Mouse (Mus musculus) left cerebral cortex, postnatal 25 days (tissue): ENCODE data around the gene Olfr1344. TPM values are rescaled to one million over a fixed set of nuclear protein-coding genes. Genes with fewer than 3 reads are reported as not detected.
"Not testable (repeated sequence)": the region's sequence is repeated elsewhere in the genome, so short reads cannot be mapped to it uniquely, and the experiment has no call there.

Experiments
- DNase-seq, 2 experiments: peaks; one replicate each; pipeline ENCODE4 v3.0.0; 2022; ENCODE audit warnings: low spot score in 2 of 2, mixed read lengths in 1 of 2
- intact Hi-C: fragments of 180-260 bp; cut with DNase I; formaldehyde crosslinking; loops from one replicate; pipeline ENCODE4 v1.15.1; 2025
- total RNA-seq, 2 experiments: library from RNA; stranded (reverse); gene quantifications; 2 replicates each; pipeline ENCODE4 v1.2.3; 2021

Gene Olfr1344
- total RNA-seq, result 1 to 10 TPM in 1 of 2 experiments, under 1 TPM in 1; 0.46 to 1.7 TPM

GRCm38 (mm10) chr7:6438388-6438787 is at the start of gene Olfr1344:
Gene Olfr1344, plus strand, starts transcription at chr7:6438688.
- intact Hi-C loops, result loop anchor here (5.0 kb wide), 1 partner anchor 149 kb away; no protein-coding TSS in a partner anchor
- DNase-seq, result no peak

GRCm38 (mm10) chr7:6388971-6389370 is 49.5 kb upstream of the Olfr1344 start:
- intact Hi-C loops, result no loop called here
- no peak for DNase-seq

- DNase-seq, result no peak
Observed at GRCm38 (mm10) chr7:6389449-6389848, 49.0 kb upstream of the Olfr1344 start.

DNA sequence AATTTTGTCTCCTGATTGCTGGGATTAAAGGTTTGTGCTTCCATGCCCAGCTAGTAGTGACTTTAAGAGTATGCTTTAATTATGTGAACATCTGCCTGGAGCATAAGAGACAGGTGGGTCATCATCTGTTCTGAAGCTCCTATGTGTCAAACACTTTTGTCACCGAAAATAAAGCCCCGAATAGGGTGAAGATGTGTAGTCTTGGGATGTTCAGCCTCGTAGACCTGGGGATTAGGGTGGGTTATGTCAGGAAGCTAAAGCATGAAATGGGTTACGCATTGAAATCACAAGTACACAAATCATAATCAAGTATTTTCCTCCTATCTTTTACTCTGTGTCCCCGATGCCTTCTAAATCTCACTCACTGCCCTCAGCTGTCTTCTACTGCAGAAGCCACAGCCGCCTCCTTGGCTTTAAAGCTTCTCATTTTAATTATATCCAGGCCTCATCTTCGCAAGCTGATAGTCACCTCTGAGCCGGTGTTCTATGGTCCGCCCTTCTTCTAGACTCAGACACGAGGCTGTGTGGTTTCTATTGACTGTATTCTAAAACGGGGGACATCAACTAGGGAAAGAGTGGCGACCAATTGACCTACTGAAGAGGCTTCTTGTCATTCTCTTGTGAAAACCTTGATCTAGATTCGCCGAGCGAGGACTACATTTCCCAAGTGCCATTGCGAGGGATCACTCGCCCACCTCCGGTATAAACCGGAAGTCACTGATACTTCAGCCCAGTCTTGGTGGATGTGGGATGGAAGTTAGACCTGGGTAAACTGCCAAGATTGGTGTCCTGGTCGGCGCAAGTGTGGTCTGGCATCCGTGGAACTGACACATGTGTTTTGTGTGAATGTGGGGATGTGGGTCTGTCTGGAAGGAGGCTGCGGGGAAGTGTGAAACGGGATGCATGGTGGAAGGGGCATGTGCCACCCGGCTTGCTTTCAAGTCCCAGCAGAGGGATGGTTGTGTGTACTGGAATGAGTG is 40.2 kb upstream of the Olfr1344 start, which contains the start of gene Smim17:
Gene Smim17 (plus strand): TSS at position 720 of the 980 bp plus-strand sequence.
- intact Hi-C loops, result no loop called here
- DNase-seq, result peak; percentile 78 to 88

More at GRCm38 (mm10) chr7:6389449-6389848, 49.0 kb upstream of the Olfr1344 start:
- intact Hi-C loops, result no loop called here

- DNase-seq, result peak; percentile 70 to 71
- intact Hi-C loops, result no loop called here
Observed at GRCm38 (mm10) chr7:6410043-6410442, 28.4 kb upstream of the Olfr1344 start, which contains the start of gene Gm20715. Gene Gm20715, plus strand, starts transcription at chr7:6410277.

- DNase-seq, result peak; percentile 24 to 37
- intact Hi-C loops, result no loop called here
Observed at GRCm38 (mm10) chr7:6414626-6415441, 23.7 kb upstream of the Olfr1344 start.

- intact Hi-C loops, result no loop called here
- no peak for DNase-seq
Observed at GRCm38 (mm10) chr7:6415442-6415787, 23.1 kb upstream of the Olfr1344 start.

DNA sequence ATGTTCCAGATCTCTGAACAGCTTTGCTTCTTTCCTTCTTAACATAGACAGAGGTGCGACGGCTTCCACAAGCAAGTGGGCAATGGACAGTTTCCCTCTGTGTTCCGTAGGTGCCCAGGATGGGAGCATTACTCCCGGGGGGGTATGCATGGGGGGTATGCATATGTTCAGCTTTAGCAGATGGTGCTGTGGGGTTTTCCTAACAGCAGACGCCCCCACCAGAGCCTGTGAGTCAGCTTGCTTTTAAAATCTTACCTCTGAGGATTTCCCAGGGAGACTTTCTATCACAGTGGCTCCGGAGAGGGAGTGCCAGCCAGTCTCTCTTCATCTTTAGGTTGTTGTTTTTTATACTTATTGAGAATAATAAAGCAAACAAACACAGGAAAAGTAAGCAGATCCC is 18.6 kb upstream of the Olfr1344 start:
- peak; percentile 35 to 83 for DNase-seq
- intact Hi-C loops, result loop anchor here (1.0 to 2.0 kb wide), 2 partner anchors 42 to 357 kb away; no protein-coding TSS in a partner anchor

DNA sequence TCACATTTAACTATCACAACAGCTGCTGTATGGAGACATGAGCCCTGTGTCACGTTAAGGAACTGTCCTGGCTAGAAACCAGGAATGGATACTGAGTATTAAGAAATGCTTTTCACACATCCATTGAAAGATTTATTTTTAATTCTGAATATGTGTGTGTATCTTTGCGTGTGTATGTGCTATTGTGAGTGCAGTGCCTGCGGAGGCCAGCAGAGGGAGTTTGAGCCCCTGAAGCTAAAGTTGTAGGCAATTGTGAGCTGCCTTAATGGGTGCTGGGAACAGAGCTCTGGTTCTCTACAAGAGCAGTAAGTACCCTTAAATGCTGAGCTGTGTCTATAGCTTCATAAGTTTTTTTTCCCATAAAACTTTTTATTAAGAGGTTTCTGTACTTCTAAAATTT is 9.1 kb upstream of the Olfr1344 start:
- DNase-seq, result no peak
- intact Hi-C loops, result no loop called here

DNA sequence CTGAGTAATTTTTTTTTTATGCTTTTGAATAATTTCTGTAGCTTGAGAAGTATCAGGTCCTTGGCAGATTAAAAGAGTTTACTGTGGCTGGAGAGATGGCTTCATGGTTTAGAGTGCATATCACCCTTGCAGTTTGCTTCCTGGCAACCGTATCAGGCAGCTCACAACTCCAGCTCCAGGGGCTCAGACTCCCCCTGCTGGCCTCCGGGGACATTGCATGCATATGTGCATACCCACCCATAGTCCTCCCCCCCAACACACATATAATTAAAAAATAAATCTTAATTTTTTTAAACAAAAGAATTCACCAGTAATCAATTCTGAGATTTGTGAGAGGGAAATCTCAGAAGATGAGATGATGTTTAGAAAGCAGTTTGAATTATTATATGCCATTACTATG is 8.1 kb upstream of the Olfr1344 start:
- no peak for DNase-seq

DNA sequence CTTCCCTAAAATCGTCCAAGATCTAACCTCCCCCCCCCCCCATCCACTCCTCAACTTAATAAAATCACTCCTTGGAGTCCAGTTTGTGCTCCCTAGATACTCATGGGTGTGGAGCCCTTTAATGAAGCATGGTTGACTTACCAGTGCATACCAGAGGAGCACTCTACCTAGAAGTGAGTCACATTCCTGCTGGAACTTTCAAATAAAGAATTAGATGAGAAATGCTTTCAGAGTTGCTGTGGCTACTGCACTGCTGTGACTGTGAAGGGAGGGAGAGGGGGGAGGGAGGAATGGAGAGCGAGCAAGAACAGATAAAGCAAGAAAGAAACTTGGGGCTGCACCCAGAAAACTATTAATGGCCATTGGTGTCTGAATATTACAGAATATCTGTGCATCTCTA is 2.7 kb downstream of the Olfr1344 start:
- intact Hi-C loops, result no loop called here
- DNase-seq, result no peak

More for the DNA sequence above, 8.1 kb upstream of the Olfr1344 start:
- intact Hi-C loops, result loop anchor here (1.0 to 5.0 kb wide), 3 partner anchors 71 to 852 kb away; no protein-coding TSS in a partner anchor

DNA sequence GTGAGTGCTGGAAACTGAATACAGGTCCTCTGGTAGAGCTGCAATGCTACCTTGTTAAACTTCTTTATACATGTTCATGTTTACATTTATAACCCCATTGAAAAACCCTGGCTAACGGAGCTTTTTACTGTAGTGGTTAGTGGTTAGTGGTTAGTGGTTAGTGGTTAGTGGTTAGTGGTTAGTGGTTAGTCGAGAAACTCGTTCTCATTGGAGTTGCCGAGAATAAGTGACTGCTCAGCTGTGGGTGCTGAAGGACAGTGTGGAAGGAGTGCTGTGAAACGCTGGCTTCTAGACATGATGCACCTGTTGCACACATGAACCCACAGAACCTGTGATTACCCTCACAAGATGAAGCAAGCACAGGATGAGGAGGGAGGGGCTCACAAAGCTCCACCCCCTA is 9.3 kb downstream of the Olfr1344 start:
- intact Hi-C loops, result no loop called here
- no peak for DNase-seq

- intact Hi-C loops, result loop anchor here (10.0 kb wide), 1 partner anchor 199 kb away; no protein-coding TSS in a partner anchor
- no peak for DNase-seq
Observed at GRCm38 (mm10) chr7:6455868-6456267, 17.4 kb downstream of the Olfr1344 start, which contains the start of gene Olfr1336. Gene Olfr1336, plus strand, starts transcription at chr7:6456168.

DNA sequence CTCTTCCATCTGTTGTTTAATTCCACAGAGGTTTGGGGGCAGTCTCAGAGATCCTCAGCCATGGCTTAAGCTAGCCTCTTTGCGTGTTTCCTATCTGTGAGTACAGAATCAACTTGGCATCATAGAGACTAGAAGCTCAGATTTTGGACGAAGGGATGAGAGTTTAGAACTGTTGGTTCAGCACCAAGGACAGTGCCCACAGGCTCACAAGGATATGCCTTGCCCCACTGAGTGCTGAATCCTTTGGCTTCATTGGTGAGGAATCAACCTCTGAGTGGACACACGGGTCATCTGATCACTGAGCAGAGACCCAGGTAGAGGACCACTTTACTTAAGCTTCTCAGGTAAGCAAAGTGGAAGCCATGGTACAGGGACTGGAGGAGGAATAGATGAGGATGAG is 17.9 kb downstream of the Olfr1344 start:
- no peak for DNase-seq
- intact Hi-C loops, result loop anchor here (10.0 kb wide), 1 partner anchor 198 kb away; no protein-coding TSS in a partner anchor

DNA sequence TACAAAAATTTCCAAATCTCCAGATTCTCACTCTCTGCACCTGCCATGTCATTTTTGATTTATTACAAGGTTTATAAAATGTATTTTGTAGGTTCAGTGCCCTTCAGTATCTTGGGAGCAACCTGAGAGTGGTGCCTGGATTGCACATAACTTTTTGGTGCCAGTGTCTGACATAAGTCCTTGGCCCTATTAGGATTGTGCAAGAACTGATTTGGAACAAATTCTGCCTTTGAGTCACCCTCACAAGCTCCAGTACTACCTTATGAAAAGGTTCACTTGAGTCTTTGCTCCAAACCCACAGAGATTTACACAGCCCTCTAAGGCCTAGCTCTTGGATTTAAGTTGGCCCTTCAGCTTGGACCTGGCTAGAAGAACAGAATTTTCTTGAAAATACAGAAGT is 28.5 kb downstream of the Olfr1344 start, which contains the start of gene Olfr1346:
Gene Olfr1346 (plus strand): TSS at position 151 of the 400 bp plus-strand sequence.
- intact Hi-C loops, result no loop called here
- DNase-seq, result no peak

DNA sequence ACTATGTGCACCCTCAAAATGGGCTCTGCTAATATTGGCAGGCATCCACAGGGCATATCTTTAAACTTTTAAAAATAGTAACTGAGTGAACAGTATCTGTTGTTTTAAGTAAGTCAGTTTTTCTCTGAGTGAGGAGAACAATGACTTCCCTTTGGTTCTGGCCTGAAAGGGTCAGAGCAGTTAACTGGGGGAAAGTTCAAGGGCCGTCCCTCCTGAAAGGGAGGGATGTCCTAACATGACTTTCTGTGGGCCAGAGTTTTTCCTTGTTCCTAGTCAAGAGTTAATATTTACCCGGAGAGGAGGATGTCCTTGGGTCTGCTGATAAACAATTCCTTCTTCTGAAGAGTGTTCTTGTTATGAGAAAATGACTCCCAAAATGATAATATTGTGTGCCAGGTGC is 39.1 kb downstream of the Olfr1344 start:
- DNase-seq, result not testable (repeated sequence)
- intact Hi-C loops, result loop anchor here (10.0 kb wide), 1 partner anchor 57 kb away; no protein-coding TSS in a partner anchor

DNA sequence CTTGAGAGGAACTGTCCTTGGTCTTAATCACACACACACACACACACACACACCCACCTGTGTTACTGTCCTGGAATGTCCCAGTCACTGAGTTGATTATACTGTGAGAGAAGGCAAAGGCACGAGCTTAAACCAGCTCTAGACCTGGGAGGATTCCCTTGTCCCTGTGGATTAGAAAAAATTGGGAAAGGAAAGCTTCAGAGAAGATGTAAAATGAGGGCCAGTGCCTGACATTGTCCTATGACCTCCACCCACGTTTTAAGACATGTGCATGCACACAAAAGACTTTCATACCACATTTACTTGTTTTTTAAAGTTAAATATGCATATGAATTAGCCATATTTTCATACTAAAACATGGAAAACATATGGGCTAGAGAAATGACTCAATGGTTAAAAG is 48.4 kb downstream of the Olfr1344 start, which contains the start of gene Olfr5:
Gene Olfr5 (minus strand): TSS at position 101 of the 400 bp plus-strand sequence.
- no peak for DNase-seq
- intact Hi-C loops, result no loop called here
